Comparison of ENCODE assay signal across 21 mouse cellular contexts in genomic region chr12:14195479-14195878, GRCm38 (mm10). TPM values are rescaled to one million over a fixed set of nuclear protein-coding genes. Genes with fewer than 3 reads are reported as not detected.
"Had no signal": no experiment of that assay in that cellular context is flagged by ENCODE, and none has a peak within 500 bp of the region (broad histone marks: within the 10 kb centered on the region; RNA-seq: fewer than 3 reads in every experiment).

No protein-coding gene starts in this region.

- H3K4me2 ChIP-seq: limb, embryonic 13.5 days; liver, embryonic 12.5 days; liver, embryonic 15.5 days; lung, embryonic 15.5 days; midbrain, embryonic 11.5 days; stomach, embryonic 15.5 days had no signal

- H3K4me3 ChIP-seq: limb, embryonic 10.5 days; limb, embryonic 13.5 days; liver, embryonic 12.5 days; liver, embryonic 15.5 days; lung, embryonic 15.5 days; stomach, embryonic 15.5 days had no signal

- H3K9me3 ChIP-seq: limb, embryonic 10.5 days; limb, embryonic 13.5 days; liver, embryonic 12.5 days; liver, embryonic 15.5 days; lung, embryonic 15.5 days; stomach, embryonic 15.5 days had no signal

- H3K27ac ChIP-seq: limb, embryonic 10.5 days; limb, embryonic 13.5 days; liver, embryonic 12.5 days; liver, embryonic 15.5 days; lung, embryonic 15.5 days; stomach, embryonic 15.5 days had no signal

- H3K4me1 ChIP-seq: limb, embryonic 10.5 days; limb, embryonic 13.5 days; liver, embryonic 12.5 days; liver, embryonic 15.5 days; lung, embryonic 15.5 days; stomach, embryonic 15.5 days had no signal

- H3K36me3 ChIP-seq: limb, embryonic 10.5 days; limb, embryonic 13.5 days; liver, embryonic 12.5 days; liver, embryonic 15.5 days; lung, embryonic 15.5 days; stomach, embryonic 15.5 days had no signal

- H3K27me3 ChIP-seq: limb, embryonic 13.5 days; liver, embryonic 12.5 days; liver, embryonic 15.5 days; lung, embryonic 15.5 days; stomach, embryonic 15.5 days had no signal

- H3K9ac ChIP-seq: limb, embryonic 13.5 days; liver, embryonic 12.5 days; liver, embryonic 15.5 days; lung, embryonic 15.5 days; stomach, embryonic 15.5 days had no signal

- ATAC-seq: intestine, embryonic 16.5 days; liver, embryonic 12.5 days had no signal

- DNase-seq: kidney, adult 18-20 months; kidney, adult 9 months; kidney, postnatal 14 days; kidney, postnatal 4 days; layer of hippocampus, adult 9-11 months; liver; midbrain, embryonic 14.5 days; right cerebral cortex, postnatal 14 days; right cerebral cortex, postnatal 4 days; spleen, adult 18-20 months; thymus, postnatal 36 days had no signal

RNA-seq across cellular contexts. Expression of gene Fam84a, which starts 43.6 kb away (rescaled TPM):
- total RNA-seq: megakaryocyte progenitor cell, adult 5-6 weeks; megakaryocyte-erythroid progenitor cell, adult 5-6 weeks had no signal
